Mouse (Mus musculus) ES-Bruce4 (cell line): ENCODE measurements around the gene Mup4.

Experiments used
- CTCF ChIP-seq: IDR thresholded peaks from one replicate; pipeline ENCODE4 v1.8.1; 2011; ENCODE audit warnings: low read depth, low read length
- POLR2A ChIP-seq: IDR thresholded peaks from one replicate; pipeline ENCODE4 v1.8.1; 2011; ENCODE audit warnings: low read length; ENCODE audit not compliant: insufficient read depth

- TF ChIP-seq POLR2A (no peak), CTCF (no peak)
Observed at GRCm38 (mm10) chr4:59925082-59925481, 35.4 kb downstream of the Mup4 start.
